Mouse (Mus musculus): Measurements from ENCODE around the gene Gm45808.

DNA sequence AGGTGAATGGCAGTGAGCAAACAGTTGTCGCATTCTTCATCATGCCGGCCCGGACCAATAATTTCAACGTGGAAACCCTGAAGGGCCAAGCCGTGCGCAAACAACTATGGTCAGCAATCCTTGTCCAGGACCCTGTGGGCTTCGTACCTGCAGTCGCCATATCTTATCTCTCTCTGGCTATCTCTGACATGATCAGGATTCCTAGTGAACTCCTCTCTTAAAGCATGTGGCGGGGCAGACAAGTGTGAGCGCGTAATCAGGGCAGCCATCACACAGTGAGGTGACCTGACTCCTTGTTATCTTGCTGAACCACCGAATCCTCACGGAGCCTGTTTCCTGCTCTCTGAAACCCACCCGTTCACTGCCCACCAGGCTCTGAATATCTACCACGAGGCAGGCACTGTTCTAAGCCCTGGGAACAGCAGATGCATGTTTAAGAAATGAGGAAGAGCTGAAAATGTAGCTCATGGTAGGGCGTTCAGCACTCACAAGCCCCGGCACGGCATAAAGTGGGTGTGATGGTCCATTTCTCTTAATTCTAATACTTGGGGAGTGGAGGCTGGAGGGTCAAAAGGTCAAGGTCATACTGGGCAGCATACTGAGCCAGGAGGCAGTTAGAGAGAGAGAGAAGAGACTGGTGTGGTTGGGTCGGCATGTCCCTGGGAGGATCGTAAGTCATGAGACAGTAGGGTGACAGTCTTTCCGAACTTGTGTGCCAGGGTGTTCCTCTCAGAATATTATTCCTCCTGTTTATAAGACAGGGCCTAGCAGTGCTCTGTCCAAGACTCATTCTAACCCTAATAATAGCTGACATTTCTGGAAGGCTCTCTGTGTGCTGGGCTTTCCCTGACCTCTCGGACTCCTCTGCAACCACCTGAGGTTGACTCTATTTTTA is 42.8 kb downstream of the Gm45808 start:
- TF ChIP-seq CTCF (IDR thresholded peaks at IDR 0.05; ENCODE audit: extremely low read depth, insufficient read length, insufficient replicate concordance, low read depth, low read length) (no peak), POLR2A (IDR thresholded peaks at IDR 0.05; ENCODE audit: low read depth, low read length) (no peak)
